8 mouse cellular contexts compared by ENCODE assay signal in genomic region chr6:48958053-48958452, GRCm38 (mm10). TPM values are rescaled to one million over a fixed set of nuclear protein-coding genes. Genes with fewer than 3 reads are reported as not detected.
A peak's percentile ranks its signal among the peaks of the same experiment; 100 is the strongest.
DNase-seq lines count a peak whose midpoint lies in the region.

No protein-coding gene starts in this region.

- peak; percentile 53 for DNase-seq in adrenal gland, postnatal 14 days
- DNase-seq in adrenal gland, postnatal 4 days (ENCODE audit: low spot score in 2 of 2): no peak
- peak; percentile 47 to 61 for DNase-seq in layer of hippocampus, postnatal 10 days (ENCODE audit: low spot score in 2 of 2)
- no peak for DNase-seq in layer of hippocampus, adult 18-20 months (ENCODE audit: low spot score in 2 of 2)
- peak; percentile 6 for DNase-seq in MN1 (ENCODE audit: low spot score)
- DNase-seq in kidney, adult 9 months: peak; percentile 53
- no peak for DNase-seq in B cell, adult 2 months
- DNase-seq in T-cell, adult 2 months (ENCODE audit: low spot score): no peak

RNA-seq across cellular contexts. Expression of gene Doxl2, which starts 16.7 kb away (rescaled TPM):
- not detected in 2 replicates for total RNA-seq in adrenal gland, postnatal 14 days (2021)
- not detected for total RNA-seq in adrenal gland, postnatal 4 days (2021)
- total RNA-seq in layer of hippocampus, postnatal 10 days (2021): not detected
- not detected for total RNA-seq in layer of hippocampus, adult 18-20 months (2021)

RNA-seq across cellular contexts. Expression of gene 1600015I10Rik, which starts 28.4 kb away (rescaled TPM):
- not detected in 2 replicates for total RNA-seq in adrenal gland, postnatal 14 days (2021)
- not detected for total RNA-seq in adrenal gland, postnatal 4 days (2021)
- not detected for total RNA-seq in layer of hippocampus, postnatal 10 days (2021)
- not detected for total RNA-seq in layer of hippocampus, adult 18-20 months (2021)

RNA-seq across cellular contexts. Expression of gene Svs1, which starts 28.6 kb away (rescaled TPM):
- total RNA-seq in adrenal gland, postnatal 14 days (2021): not detected in 2 replicates
- total RNA-seq in adrenal gland, postnatal 4 days (2021): under 1 TPM in 1 of 2 experiments, not detected in 1; 0.11 TPM
- total RNA-seq in layer of hippocampus, postnatal 10 days (2021): not detected
- total RNA-seq in layer of hippocampus, adult 18-20 months (2021): not detected

Comparison
In these comparisons a context has a peak if more than half of its experiments do, and no peak if none do; other contexts are left out.
1. DNase-seq: peak in adrenal gland, postnatal 14 days (single experiment), layer of hippocampus, postnatal 10 days (2 of 2), MN1 (single experiment) and kidney, adult 9 months (single experiment); none in adrenal gland, postnatal 4 days (0 of 2), layer of hippocampus, adult 18-20 months (0 of 2), B cell, adult 2 months (0 of 2) and T-cell, adult 2 months (single experiment).